Mouse (Mus musculus) ES-E14 (cell line): ENCODE data around the gene Cep85l. TPM values are rescaled to one million over a fixed set of nuclear protein-coding genes. Genes with fewer than 3 reads are reported as not detected.

Experiments used
- DNase-seq: peaks from one replicate; pipeline ENCODE4 v3.0.0-alpha.2; 2013; ENCODE audit warnings: low read depth, low spot score
- H3K27ac ChIP-seq: 2 replicates; pipeline ENCODE4 v1.5.1; 2012; ENCODE audit warnings: low read depth, mild to moderate bottlenecking, low read length, moderate library complexity, mixed read lengths; ENCODE audit not compliant: poor library complexity, insufficient read depth, severe bottlenecking
- H3K36me3 ChIP-seq: 2 replicates; pipeline ENCODE4 v1.6.1; 2012; ENCODE audit warnings: mild to moderate bottlenecking, low read length, moderate library complexity, mixed read lengths; ENCODE audit not compliant: control insufficient read depth, poor library complexity, insufficient read depth, severe bottlenecking
- H3K4me1 ChIP-seq, 2 experiments: fragments of 150-350 bp in 1 of 2; sonication (generic) in 1 of 2; 2 replicates each; pipeline ENCODE4 v1.6.1; 2012; ENCODE audit warnings: low read length in 2 of 2, mild to moderate bottlenecking in 1 of 2, mixed read lengths in 1 of 2; ENCODE audit not compliant: control insufficient read depth in 2 of 2, insufficient read depth in 2 of 2, poor library complexity in 1 of 2
- H3K4me3 ChIP-seq, 2 experiments: fragments of 150-350 bp in 1 of 2; sonication (generic) in 1 of 2; 2 replicates each; pipeline ENCODE4 v1.5.1; 2012; ENCODE audit warnings: low read length in 2 of 2, low read depth in 1 of 2, mild to moderate bottlenecking in 1 of 2, mixed read lengths in 1 of 2; ENCODE audit not compliant: insufficient read depth in 1 of 2, poor library complexity in 1 of 2, severe bottlenecking in 1 of 2
- H3K9ac ChIP-seq: 2 replicates; pipeline ENCODE4 v1.6.1; 2012; ENCODE audit warnings: low read depth, mild to moderate bottlenecking, low read length, mixed read lengths; ENCODE audit not compliant: poor library complexity, insufficient read depth, severe bottlenecking
- H3K9me3 ChIP-seq: fragments of 150-350 bp; sonication (generic); 2 replicates; pipeline ENCODE4 v1.6.1; 2012; ENCODE audit warnings: low read depth, mild to moderate bottlenecking, low read length; ENCODE audit not compliant: control insufficient read depth, insufficient read depth
- CHD2 ChIP-seq: IDR thresholded peaks from 2 replicates; pipeline ENCODE4 v1.6.1; 2014; ENCODE audit warnings: mild to moderate bottlenecking, low read depth, low read length, inconsistent platforms
- HCFC1 ChIP-seq: IDR thresholded peaks from 2 replicates; pipeline ENCODE4 v1.6.1; 2012; ENCODE audit warnings: low read length, inconsistent platforms, borderline replicate concordance; ENCODE audit not compliant: insufficient read depth
- MAFK ChIP-seq: IDR thresholded peaks from 2 replicates; pipeline ENCODE4 v1.6.1; 2014; ENCODE audit warnings: mild to moderate bottlenecking, low read depth, low read length, inconsistent platforms; ENCODE audit not compliant: insufficient read depth
- ZC3H11A ChIP-seq: IDR thresholded peaks from 2 replicates; pipeline ENCODE4 v1.6.1; 2012; ENCODE audit warnings: low read depth, mild to moderate bottlenecking, inconsistent platforms, low read length, borderline replicate concordance
- ZNF384 ChIP-seq: IDR thresholded peaks from 2 replicates; pipeline ENCODE4 v1.6.1; 2012; ENCODE audit warnings: low read depth, low read length, inconsistent platforms
- in situ Hi-C, 2 experiments: fragments of 600-800 bp; cut with MboI; formaldehyde crosslinking; loops; one replicate each; pipeline ENCODE4 v1.15.1; 2025; ENCODE audit warnings: low sequenced_read_pairs in 2 of 2, inconsistent platforms in 1 of 2; ENCODE audit not compliant: unreplicated experiment in 2 of 2
- total RNA-seq: library from RNA; depleted of rRNA; stranded (reverse); fragments of 300-350 nt; gene quantifications from 2 replicates; pipeline ENCODE4 v1.2.3, GENCODE M21; 2012; rRNA removed

The Cep85l gene
- total RNA-seq, 1 experiment, result 3.6 TPM

- in situ Hi-C loops, result no loop called here
- Histone ChIP-seq H3K9me3 (no peaks in the 10 kb centered on the region), H3K27ac (no peak overlapping the region), H3K4me1 (no peaks in the 10 kb centered on the region), H3K36me3 (no peaks in the 10 kb centered on the region), H3K4me3 (no peak overlapping the region), H3K9ac (no peak overlapping the region)
- TF ChIP-seq MAFK, result no peak
- no peak for TF ChIP-seq ZNF384
- no peak for TF ChIP-seq ZC3H11A
- no peak for DNase-seq
Measured at GRCm38 (mm10) chr10:53234683-53235082, 145.1 kb downstream of the Cep85l start.

- in situ Hi-C loops, result no loop called here
- no peak for DNase-seq
- TF ChIP-seq CHD2 (no peak), HCFC1 (no peak), ZNF384 (no peak), MAFK (no peak), ZC3H11A (no peak)
Measured at GRCm38 (mm10) chr10:53234086-53234613, 145.6 kb downstream of the Cep85l start.

GRCm38 (mm10) chr10:53230809-53231208 is 148.9 kb downstream of the Cep85l start:
- TF ChIP-seq CHD2 (no peak), ZNF384 (no peak), HCFC1 (no peak), MAFK (no peak), ZC3H11A (no peak)
- no peaks in the 10 kb centered on the region for H3K36me3 ChIP-seq
- no peak overlapping the region for H3K27ac ChIP-seq
- no peak overlapping the region for H3K4me3 ChIP-seq
- no peak for DNase-seq
- in situ Hi-C loops, result no loop called here
- no peaks in the 10 kb centered on the region for H3K9me3 ChIP-seq
- no peak overlapping the region for H3K9ac ChIP-seq
- H3K4me1 ChIP-seq, result no peaks in the 10 kb centered on the region

More at GRCm38 (mm10) chr10:53234086-53234613, 145.6 kb downstream of the Cep85l start:
- Histone ChIP-seq H3K36me3 (no peaks in the 10 kb centered on the region), H3K27ac (no peak overlapping the region), H3K4me1 (no peaks in the 10 kb centered on the region), H3K4me3 (no peak overlapping the region), H3K9ac (no peak overlapping the region), H3K9me3 (no peaks in the 10 kb centered on the region)

- no peak overlapping the region for H3K9ac ChIP-seq
- no peaks in the 10 kb centered on the region for H3K36me3 ChIP-seq
- no peaks in the 10 kb centered on the region for H3K4me1 ChIP-seq
- TF ChIP-seq ZC3H11A (no peak), CHD2 (no peak), MAFK (no peak)
- H3K9me3 ChIP-seq, result no peaks in the 10 kb centered on the region
- H3K4me3 ChIP-seq, result no peak overlapping the region
- no peak for DNase-seq
- H3K27ac ChIP-seq, result no peak overlapping the region
- in situ Hi-C loops, result no loop called here
Measured at GRCm38 (mm10) chr10:53229190-53229589, 150.6 kb downstream of the Cep85l start.

Other genes starting within 250 kb of the Cep85l start
- gene Pln, start 42.3 kb downstream of the Cep85l start, total RNA-seq, result not detected in 2 replicates
- gene Asf1a, start 216.8 kb upstream of the Cep85l start, total RNA-seq, result 42.3 and 64.7 TPM in 2 replicates